Mouse (Mus musculus) layer of hippocampus, adult 2 months (tissue): ENCODE measurements around the gene Ctdsp1. TPM values are rescaled to one million over a fixed set of nuclear protein-coding genes. Genes with fewer than 3 reads are reported as not detected.
A peak's percentile ranks its signal among the peaks of the same experiment; 100 is the strongest.

ENCODE experiments used
- DNase-seq, 2 experiments: peaks; one replicate each; pipeline ENCODE4 v3.0.0; 2022; ENCODE audit warnings: low spot score in 2 of 2
- H3K27ac ChIP-seq: fragments of 200-600 bp; 2 replicates; pipeline ENCODE4 v1.8.1; 2022
- H3K4me3 ChIP-seq: fragments of 200-600 bp; 2 replicates; pipeline ENCODE4 v1.8.1; 2022; ENCODE audit warnings: mild to moderate bottlenecking
- CTCF ChIP-seq: fragments of 200-600 bp; conservative IDR thresholded peaks from 2 replicates; pipeline ENCODE4 v1.8.1; 2022; ENCODE audit warnings: antibody characterized with exemption, mild to moderate bottlenecking, moderate library complexity
- long read RNA-seq, 2 experiments: library from polyadenylated mRNA; stranded (forward); transcript quantifications; one replicate each; pipeline ENCODE4 v2.0.0; 2021; ENCODE audit warnings: borderline mapping rate in 2 of 2
- total RNA-seq, 2 experiments: library from RNA; stranded (reverse); gene quantifications; 2 replicates each; pipeline ENCODE4 v1.2.3; 2021

Ctdsp1 gene
- 10 to 100 TPM; 26.4 to 28.8 TPM for total RNA-seq
- long read RNA-seq, experiment 1, partial matches to known transcripts: 5 of 7 reads
- long read RNA-seq, experiment 1, other reads (novel, unspliced or antisense): 0 of 7 reads
- long read RNA-seq, experiment 2, partial matches to known transcripts: 4 of 5 reads
- long read RNA-seq, experiment 2, other reads (novel, unspliced or antisense): 0 of 5 reads

- H3K27ac ChIP-seq: peak within 1 kb of the TSS; percentile 95
- peak; percentile 44 for TF ChIP-seq CTCF
- peak within 1 kb of the TSS; percentile 61 for H3K4me3 ChIP-seq
- DNase-seq: peak; percentile 95 to 96
Observed at GRCm38 (mm10) chr1:74390924-74391748, at the start of gene Ctdsp1. Ctdsp1 (plus strand) TSS chr1:74391509.

DNA sequence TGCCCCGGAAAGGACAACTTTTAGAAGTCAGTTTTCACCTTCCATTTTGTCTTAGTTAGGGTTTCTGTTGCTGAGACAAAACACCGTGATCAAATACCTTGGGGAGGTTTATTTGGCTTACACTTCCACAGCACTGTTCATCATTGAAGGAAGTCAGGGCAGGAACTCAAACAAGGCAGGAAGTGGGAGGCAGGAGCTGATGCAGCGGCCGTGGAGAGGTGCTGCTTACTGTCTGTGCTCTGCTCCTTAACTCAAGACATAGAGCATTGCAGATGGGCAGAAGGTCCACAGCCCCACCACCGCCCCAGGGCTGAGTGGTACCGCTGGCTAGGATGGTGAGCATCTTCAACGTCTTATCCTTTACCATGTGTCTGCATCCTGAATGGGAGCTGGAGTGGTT is 49.4 kb upstream of the Ctdsp1 start:
- peak overlapping the region; percentile 67 for H3K27ac ChIP-seq
- TF ChIP-seq CTCF: no peak
- no peak overlapping the region for H3K4me3 ChIP-seq
- DNase-seq: peak in 1 of 2 experiments; percentile 29

GRCm38 (mm10) chr1:74342308-74342707 is 49.0 kb upstream of the Ctdsp1 start:
- no peak overlapping the region; the same call in 1 of the 2 replicates for H3K27ac ChIP-seq
- no peak overlapping the region for H3K4me3 ChIP-seq
- no peak for TF ChIP-seq CTCF
- no peak for DNase-seq

DNA sequence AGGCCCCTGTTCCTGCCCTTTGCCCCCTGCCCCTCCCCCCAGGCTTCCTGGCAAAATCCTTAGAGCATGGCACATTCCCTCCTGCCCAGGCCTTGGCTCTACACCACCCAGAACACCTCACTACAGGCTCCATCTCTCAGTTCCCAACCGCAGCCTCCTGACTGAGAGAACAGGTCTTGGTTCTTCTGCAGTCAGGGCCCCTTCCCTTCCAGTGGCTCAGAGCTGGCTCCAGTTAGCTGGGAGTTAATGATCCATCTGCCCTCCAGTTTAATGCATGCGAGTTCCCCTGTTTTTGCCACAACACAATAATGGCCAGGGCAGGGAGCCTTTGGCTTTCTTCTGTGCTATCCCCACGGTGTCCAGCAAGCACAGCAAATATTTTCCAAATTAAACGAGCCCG is 48.1 kb upstream of the Ctdsp1 start:
- DNase-seq: no peak
- no peak overlapping the region for H3K27ac ChIP-seq
- H3K4me3 ChIP-seq: no peak overlapping the region
- no peak for TF ChIP-seq CTCF

- no peak for DNase-seq
- Histone ChIP-seq H3K27ac (no peak overlapping the region), H3K4me3 (no peak overlapping the region)
- no peak for TF ChIP-seq CTCF
Observed at GRCm38 (mm10) chr1:74344163-74344916, 47.0 kb upstream of the Ctdsp1 start.

DNA sequence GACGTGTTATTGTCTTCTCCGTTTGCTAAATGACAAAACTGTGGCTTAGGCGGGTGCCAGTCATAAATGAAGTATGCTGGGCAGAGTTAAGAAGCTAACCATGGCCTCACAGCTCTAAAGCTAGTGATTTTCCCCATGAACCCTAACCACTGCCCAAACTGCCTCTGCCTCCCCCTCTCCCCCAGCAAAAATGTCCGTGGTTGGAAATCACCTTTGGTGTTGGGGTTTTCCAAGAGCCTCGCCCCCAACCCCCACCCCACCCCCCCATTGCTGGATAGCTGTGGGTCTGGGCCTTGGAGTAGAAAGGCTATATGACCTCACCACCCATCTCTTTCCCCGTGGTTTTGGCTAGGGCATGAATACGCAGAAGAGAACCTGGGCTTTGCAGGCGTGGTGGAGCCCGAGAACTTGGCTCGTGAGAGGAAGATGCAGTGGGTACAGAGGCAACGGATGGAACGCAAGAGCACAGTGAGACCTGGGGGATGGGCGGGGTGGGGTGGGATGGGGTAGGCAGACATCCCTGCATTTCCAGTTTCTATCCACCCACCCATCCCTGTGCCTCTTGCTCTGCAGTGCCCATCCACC is 40.0 kb upstream of the Ctdsp1 start:
- no peak overlapping the region for H3K27ac ChIP-seq
- DNase-seq: no peak
- H3K4me3 ChIP-seq: no peak overlapping the region
- TF ChIP-seq CTCF: no peak

DNA sequence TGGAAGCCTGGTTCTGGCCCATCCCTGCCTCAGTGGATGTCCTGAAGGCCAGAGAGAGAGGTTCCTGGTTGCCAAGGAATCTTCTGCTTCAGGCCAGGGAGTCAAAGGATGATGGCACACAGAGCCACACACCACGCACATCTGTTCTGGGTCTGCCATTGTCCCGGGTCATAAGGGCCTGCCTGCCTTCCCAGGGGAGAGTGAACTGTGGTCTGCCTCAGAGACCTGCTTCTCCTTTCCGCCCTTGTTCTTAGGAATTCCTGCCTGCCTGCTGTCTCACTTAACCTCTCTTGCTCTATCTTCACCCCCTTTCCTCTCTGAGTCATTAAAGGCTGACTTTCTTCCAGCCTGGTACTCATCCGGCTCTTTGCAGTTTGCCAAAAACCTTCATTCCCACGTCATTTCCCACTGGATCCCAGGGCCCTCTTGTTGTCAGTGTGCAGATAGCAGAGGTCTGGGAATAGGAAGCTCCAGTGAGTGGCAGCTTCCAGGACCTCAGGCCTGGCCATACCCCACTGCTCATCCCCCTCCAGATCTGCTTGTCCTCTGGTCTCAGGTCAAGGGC is 38.7 kb upstream of the Ctdsp1 start:
- Histone ChIP-seq H3K4me3 (no peak overlapping the region), H3K27ac (no peak overlapping the region)
- TF ChIP-seq CTCF: no peak
- no peak for DNase-seq

DNA sequence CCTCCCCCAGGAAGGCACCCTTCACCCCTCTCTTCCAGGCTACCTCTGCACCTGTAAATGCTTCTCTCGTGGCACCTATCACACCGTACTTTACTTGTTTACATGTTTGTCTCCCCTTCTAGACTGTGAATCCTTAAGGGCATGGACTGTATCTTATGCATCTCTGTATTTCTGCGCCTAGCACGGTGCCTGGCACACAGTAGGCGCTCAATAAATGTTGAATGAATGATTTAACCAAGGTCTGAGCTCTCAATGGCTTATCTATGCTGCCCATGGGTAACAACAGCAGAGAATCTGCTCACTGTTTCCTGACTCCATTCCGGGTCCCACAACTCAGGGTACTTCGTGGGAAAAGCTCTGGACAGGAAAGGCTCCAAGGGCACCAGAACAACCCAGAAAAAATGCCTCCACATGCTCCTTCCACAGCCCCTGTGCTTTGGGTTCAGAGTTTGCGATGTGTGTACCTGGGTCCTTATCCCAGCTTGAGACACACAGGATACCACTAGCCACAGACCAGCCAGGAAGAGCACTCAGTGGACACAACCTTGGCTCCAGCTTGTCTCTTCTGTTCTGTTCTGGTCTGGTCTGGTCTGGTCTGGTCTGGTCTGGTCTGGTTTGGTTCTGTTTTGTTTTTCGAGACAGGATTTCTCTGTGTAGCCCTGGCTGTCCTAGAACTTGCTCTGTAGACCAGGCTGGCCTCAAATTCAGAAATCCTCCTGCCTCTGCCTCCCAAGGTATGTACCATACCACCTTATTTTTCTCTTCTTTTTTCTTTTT is 37.7 kb upstream of the Ctdsp1 start:
- Histone ChIP-seq H3K4me3 (no peak overlapping the region), H3K27ac (no peak overlapping the region)
- no peak for DNase-seq
- TF ChIP-seq CTCF: no peak

- DNase-seq: no peak
- TF ChIP-seq CTCF: no peak
Observed at GRCm38 (mm10) chr1:74357531-74357930, 33.8 kb upstream of the Ctdsp1 start.

GRCm38 (mm10) chr1:74359952-74360517 is 31.3 kb upstream of the Ctdsp1 start:
- TF ChIP-seq CTCF: no peak
- no peak overlapping the region for H3K27ac ChIP-seq
- no peak overlapping the region for H3K4me3 ChIP-seq
- DNase-seq: no peak

More at GRCm38 (mm10) chr1:74357531-74357930, 33.8 kb upstream of the Ctdsp1 start:
- Histone ChIP-seq H3K27ac (no peak overlapping the region), H3K4me3 (no peak overlapping the region)

GRCm38 (mm10) chr1:74361812-74362211 is 29.5 kb upstream of the Ctdsp1 start, which contains the start of gene Catip:
Catip (plus strand) TSS chr1:74362108.
- peak; percentile 80 for DNase-seq
- peak within 1 kb of the TSS; percentile 67 for H3K27ac ChIP-seq
- no peak within 1 kb of the TSS; the same call in 1 of the 2 replicates for H3K4me3 ChIP-seq
- peak; percentile 88 for TF ChIP-seq CTCF
